Mouse (Mus musculus) C2C12 (cell line): ENCODE data around the gene Ly6g5c.

Experiments
- CEBPB ChIP-seq: IDR thresholded peaks from one replicate; pipeline ENCODE4 v1.6.1; 2011; ENCODE audit warnings: low read depth, mild to moderate bottlenecking, control low read depth, moderate library complexity
- CTCF ChIP-seq: IDR thresholded peaks from one replicate; pipeline ENCODE4 v1.5.1; 2011; ENCODE audit not compliant: control insufficient read depth, insufficient read depth, insufficient read length
- MAX ChIP-seq: IDR thresholded peaks from one replicate; pipeline ENCODE4 v1.6.1; 2011; ENCODE audit warnings: mild to moderate bottlenecking, control low read depth
- MYOD1 ChIP-seq: IDR thresholded peaks from one replicate; pipeline ENCODE4 v1.6.1; 2011; ENCODE audit warnings: low read depth; ENCODE audit not compliant: control insufficient read depth, insufficient read length
- MYOG ChIP-seq: IDR thresholded peaks from one replicate; pipeline ENCODE4 v1.6.1; 2011; ENCODE audit not compliant: control insufficient read depth, insufficient read length; ENCODE audit errors: extremely low read depth
- USF1 ChIP-seq: IDR thresholded peaks from one replicate; pipeline ENCODE4 v1.6.1; 2011; ENCODE audit warnings: low read depth, mild to moderate bottlenecking, control low read depth, moderate library complexity

DNA sequence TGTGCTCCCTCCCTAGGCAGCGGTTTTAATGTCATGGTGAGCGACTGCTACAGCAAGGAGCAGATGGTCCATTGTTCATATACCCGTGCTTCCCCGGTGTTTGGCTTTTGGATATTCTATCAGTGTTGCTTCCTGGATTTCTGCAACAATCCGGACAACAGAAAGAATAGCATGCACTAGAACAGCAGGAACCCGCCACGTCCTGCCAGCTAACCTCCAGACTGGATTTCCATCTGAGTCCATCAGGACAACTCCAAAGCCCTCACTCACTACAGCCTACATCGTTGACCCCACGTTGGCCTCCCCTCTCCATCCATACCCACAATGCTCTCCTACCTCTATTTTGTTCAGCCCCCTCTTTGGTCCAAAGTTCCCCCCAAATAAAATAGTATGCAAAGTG, 3.7 kb downstream of the Ly6g5c start:
- no peak for TF ChIP-seq CTCF
- TF ChIP-seq MAX, result no peak
- no peak for TF ChIP-seq USF1
- TF ChIP-seq MYOG, result no peak
- no peak for TF ChIP-seq CEBPB
- TF ChIP-seq MYOD1, result no peak
